Mouse (Mus musculus): ENCODE measurements at regions not wholly inside any gene's neighbourhood (a gene's known extent, or its start where the extent isn't known, plus 50 kb on each side); places are given as distances from the start of the nearest gene placed in this dataset.

DNA sequence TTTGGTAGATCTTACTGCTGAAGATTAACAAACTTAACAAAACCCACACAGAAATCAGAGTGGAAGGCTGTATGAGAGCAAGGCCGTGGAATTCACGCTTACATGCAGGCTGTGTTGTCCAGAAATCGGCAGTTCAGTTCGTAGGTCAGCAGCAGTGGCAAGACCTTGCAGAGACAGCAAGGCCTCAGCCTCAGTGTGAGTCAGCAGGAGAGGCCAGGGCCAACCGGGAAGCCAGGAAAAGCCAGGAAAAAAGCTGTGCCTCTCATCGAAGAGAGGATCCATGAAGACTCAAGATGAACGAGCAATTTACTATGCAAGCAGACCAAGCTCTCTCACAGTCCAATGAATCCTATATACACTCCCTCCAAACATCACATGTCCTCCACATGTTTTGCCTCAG, 103.4 kb upstream of the 1700021F07Rik start:
- TF ChIP-seq GATA1 (IDR thresholded peaks at IDR 0.05; ENCODE audit: borderline replicate concordance, low read length) (no peak), FLI1 (IDR thresholded peaks at IDR 0.05; ENCODE audit: low read length) (no peak)
